Mouse (Mus musculus) MEL (cell line): ENCODE data around the gene Slc4a8. TPM values are rescaled to one million over a fixed set of nuclear protein-coding genes. Genes with fewer than 3 reads are reported as not detected.
A peak's percentile ranks its signal among the peaks of the same experiment; 100 is the strongest.

Experiments used
- DNase-seq: peaks from one replicate; pipeline ENCODE4 v3.0.0; 2011; ENCODE audit warnings: low read depth, low spot score
- H3K27ac ChIP-seq: 2 replicates; pipeline ENCODE4 v1.5.1; 2012; ENCODE audit warnings: low read depth, mild to moderate bottlenecking, control low read depth, low read length, moderate library complexity; ENCODE audit not compliant: control insufficient read depth
- H3K27me3 ChIP-seq, 2 experiments: fragments of 150-350 bp in 1 of 2; sonication (generic) in 1 of 2; 2 replicates each; pipeline ENCODE4 v1.6.1; 2012; ENCODE audit warnings: low read length in 2 of 2, mild to moderate bottlenecking in 2 of 2, improper control_type of control experiment in 1 of 2, moderate library complexity in 1 of 2; ENCODE audit not compliant: insufficient read depth in 2 of 2, control insufficient read depth in 1 of 2
- H3K36me3 ChIP-seq, 2 experiments: 2 replicates each; pipeline ENCODE4 v1.6.1; 2012 to 2014; ENCODE audit warnings: low read length in 2 of 2, improper control_type of control experiment in 1 of 2, inconsistent platforms in 1 of 2, mild to moderate bottlenecking in 1 of 2; ENCODE audit not compliant: insufficient read depth in 2 of 2, control insufficient read depth in 1 of 2
- H3K4me1 ChIP-seq, 2 experiments: fragments of 150-350 bp in 1 of 2; sonication (generic) in 1 of 2; 2 replicates each; pipeline ENCODE4 v1.6.1; 2012; ENCODE audit warnings: low read length in 2 of 2, improper control_type of control experiment in 1 of 2, mild to moderate bottlenecking in 1 of 2; ENCODE audit not compliant: insufficient read depth in 2 of 2, control insufficient read depth in 1 of 2
- H3K4me3 ChIP-seq, 2 experiments: fragments of 150-350 bp in 1 of 2; sonication (generic) in 1 of 2; 2 replicates each; pipeline ENCODE4 v1.5.1; 2012; ENCODE audit warnings: low read depth in 2 of 2, low read length in 2 of 2, mild to moderate bottlenecking in 2 of 2, moderate library complexity in 2 of 2, control low read depth in 1 of 2, improper control_type of control experiment in 1 of 2; ENCODE audit not compliant: control insufficient read depth in 1 of 2, insufficient read depth in 1 of 2
- H3K79me2 ChIP-seq: 2 replicates; pipeline ENCODE4 v1.6.1; 2012; ENCODE audit warnings: mild to moderate bottlenecking, low read length, moderate library complexity; ENCODE audit not compliant: control insufficient read depth, poor library complexity, insufficient read depth
- H3K9ac ChIP-seq: 2 replicates; pipeline ENCODE4 v1.6.1; 2012; ENCODE audit warnings: low read depth, mild to moderate bottlenecking, control low read depth, low read length, moderate library complexity; ENCODE audit not compliant: control insufficient read depth, poor library complexity, severe bottlenecking
- H3K9me3 ChIP-seq: fragments of 150-350 bp; sonication (generic); replicated peaks from 2 replicates; pipeline ENCODE4 v1.6.1; 2012; ENCODE audit warnings: mild to moderate bottlenecking, low read length, improper control_type of control experiment, moderate library complexity; ENCODE audit not compliant: insufficient read depth
- BHLHE40 ChIP-seq: IDR thresholded peaks from 2 replicates; pipeline ENCODE4 v1.6.1; 2012; ENCODE audit warnings: low read depth, mild to moderate bottlenecking, inconsistent platforms, low read length, improper control_type of control experiment, borderline replicate concordance
- CHD1 ChIP-seq: IDR thresholded peaks from 2 replicates; pipeline ENCODE4 v1.6.1; 2012; ENCODE audit warnings: low read depth, mild to moderate bottlenecking, inconsistent platforms, low read length, improper control_type of control experiment
- CHD2 ChIP-seq: IDR thresholded peaks from 2 replicates; pipeline ENCODE4 v1.6.1; 2011; ENCODE audit warnings: low read length, improper control_type of control experiment
- CTCF ChIP-seq, 3 experiments: IDR thresholded peaks in 2 of 3; conservative IDR thresholded peaks in 1 of 3; 2 replicates each; pipeline ENCODE4 v1.5.1; 2011 to 2012; ENCODE audit warnings: low read length in 3 of 3, low read depth in 2 of 3, mild to moderate bottlenecking in 2 of 3, improper control_type of control experiment in 1 of 3, inconsistent platforms in 1 of 3, mixed read lengths in 1 of 3, moderate library complexity in 1 of 3; ENCODE audit not compliant: control insufficient read depth in 1 of 3, insufficient read depth in 1 of 3, poor library complexity in 1 of 3, severe bottlenecking in 1 of 3
- E2F4 ChIP-seq: IDR thresholded peaks from 2 replicates; pipeline ENCODE4 v1.6.1; 2011; ENCODE audit warnings: low read depth, low read length, improper control_type of control experiment, borderline replicate concordance
- ELF1 ChIP-seq: IDR thresholded peaks from 2 replicates; pipeline ENCODE4 v1.6.1; 2014; ENCODE audit warnings: low read depth, mild to moderate bottlenecking, inconsistent platforms, low read length, improper control_type of control experiment, moderate library complexity
- EP300 ChIP-seq, 2 experiments: IDR thresholded peaks; 2 replicates each; pipeline ENCODE4 v1.6.1; 2011; ENCODE audit warnings: improper control_type of control experiment in 2 of 2, low read length in 2 of 2, low read depth in 1 of 2, mild to moderate bottlenecking in 1 of 2
- ETS1 ChIP-seq: IDR thresholded peaks from 2 replicates; pipeline ENCODE4 v1.6.1; 2012; ENCODE audit warnings: low read depth, mild to moderate bottlenecking, inconsistent platforms, low read length, improper control_type of control experiment, moderate library complexity
- GABPA ChIP-seq: IDR thresholded peaks from 2 replicates; pipeline ENCODE4 v1.6.1; 2012; ENCODE audit warnings: low read depth, mild to moderate bottlenecking, inconsistent platforms, low read length, improper control_type of control experiment, moderate library complexity
- GATA1 ChIP-seq: IDR thresholded peaks from 2 replicates; pipeline ENCODE4 v1.6.1; 2011; ENCODE audit warnings: low read depth, low read length, improper control_type of control experiment
- HCFC1 ChIP-seq: IDR thresholded peaks from 2 replicates; pipeline ENCODE4 v1.6.1; 2012; ENCODE audit warnings: low read depth, mild to moderate bottlenecking, inconsistent platforms, low read length, improper control_type of control experiment, moderate library complexity
- KAT2A ChIP-seq: conservative IDR thresholded peaks from 2 replicates; pipeline ENCODE4 v1.6.1; 2012; ENCODE audit warnings: low read depth, low read length, improper control_type of control experiment, inconsistent platforms
- MAFK ChIP-seq: IDR thresholded peaks from 2 replicates; pipeline ENCODE4 v1.6.1; 2011; ENCODE audit warnings: low read depth, mild to moderate bottlenecking, low read length, improper control_type of control experiment, borderline replicate concordance
- MAX ChIP-seq: IDR thresholded peaks from 2 replicates; pipeline ENCODE4 v1.6.1; 2011; ENCODE audit warnings: low read length, improper control_type of control experiment
- MAZ ChIP-seq: IDR thresholded peaks from 2 replicates; pipeline ENCODE4 v1.6.1; 2012; ENCODE audit warnings: low read depth, mild to moderate bottlenecking, inconsistent platforms, low read length, improper control_type of control experiment
- MEF2A ChIP-seq: IDR thresholded peaks from 2 replicates; pipeline ENCODE4 v1.6.1; 2014; ENCODE audit warnings: low read depth, mild to moderate bottlenecking, inconsistent platforms, low read length, improper control_type of control experiment; ENCODE audit not compliant: poor library complexity, insufficient replicate concordance, severe bottlenecking; ENCODE audit errors: extremely low read depth
- MXI1 ChIP-seq: IDR thresholded peaks from 2 replicates; pipeline ENCODE4 v1.6.1; 2011; ENCODE audit warnings: mild to moderate bottlenecking, low read depth, low read length, improper control_type of control experiment
- MYB ChIP-seq: IDR thresholded peaks from 2 replicates; pipeline ENCODE4 v1.6.1; 2011; ENCODE audit warnings: mild to moderate bottlenecking, low read depth, low read length, improper control_type of control experiment
- MYC ChIP-seq: IDR thresholded peaks from 2 replicates; pipeline ENCODE4 v1.6.1; 2011; ENCODE audit warnings: low read depth, mild to moderate bottlenecking, low read length, improper control_type of control experiment, moderate library complexity
- NELFE ChIP-seq: IDR thresholded peaks from 2 replicates; pipeline ENCODE4 v1.6.1; 2011; ENCODE audit warnings: low read depth, low read length, improper control_type of control experiment
- NRF1 ChIP-seq: IDR thresholded peaks from 2 replicates; pipeline ENCODE4 v1.6.1; 2014; ENCODE audit warnings: low read depth, mild to moderate bottlenecking, inconsistent platforms, low read length, improper control_type of control experiment, moderate library complexity; ENCODE audit not compliant: poor library complexity, insufficient read depth, severe bottlenecking
- POLR2AphosphoS2 ChIP-seq: IDR thresholded peaks from 2 replicates; pipeline ENCODE4 v1.6.1; 2011; ENCODE audit warnings: low read length, improper control_type of control experiment
- POLR2AphosphoS5 ChIP-seq: IDR thresholded peaks from 2 replicates; pipeline ENCODE4 v1.6.1; 2012; ENCODE audit warnings: low read depth, borderline replicate concordance, mild to moderate bottlenecking, inconsistent platforms, low read length, moderate library complexity, mixed read lengths
- RAD21 ChIP-seq: IDR thresholded peaks from 2 replicates; pipeline ENCODE4 v1.6.1; 2011; ENCODE audit warnings: mild to moderate bottlenecking, low read depth, low read length, improper control_type of control experiment
- RCOR1 ChIP-seq: IDR thresholded peaks from 2 replicates; pipeline ENCODE4 v1.6.1; 2012; ENCODE audit warnings: low read depth, mild to moderate bottlenecking, inconsistent platforms, low read length, improper control_type of control experiment
- SMC3 ChIP-seq: IDR thresholded peaks from 2 replicates; pipeline ENCODE4 v1.6.1; 2011; ENCODE audit warnings: low read depth, low read length, improper control_type of control experiment
- TAL1 ChIP-seq: IDR thresholded peaks from 2 replicates; pipeline ENCODE4 v1.6.1; 2012; ENCODE audit warnings: mild to moderate bottlenecking, inconsistent platforms, low read length, moderate library complexity, mixed read lengths
- TBP ChIP-seq: IDR thresholded peaks from 2 replicates; pipeline ENCODE4 v1.8.0; 2011; ENCODE audit warnings: low read depth, low read length, improper control_type of control experiment
- TCF12 ChIP-seq: IDR thresholded peaks from 2 replicates; pipeline ENCODE4 v1.6.1; 2014; ENCODE audit warnings: low read depth, mild to moderate bottlenecking, inconsistent platforms, low read length, improper control_type of control experiment, moderate library complexity
- UBTF ChIP-seq: IDR thresholded peaks from 2 replicates; pipeline ENCODE4 v1.6.1; 2012; ENCODE audit warnings: low read depth, mild to moderate bottlenecking, inconsistent platforms, low read length, improper control_type of control experiment, moderate library complexity, borderline replicate concordance; ENCODE audit not compliant: insufficient read depth
- USF1 ChIP-seq: IDR thresholded peaks from 2 replicates; pipeline ENCODE4 v1.6.1; 2014; ENCODE audit warnings: low read depth, mild to moderate bottlenecking, inconsistent platforms, low read length, improper control_type of control experiment, moderate library complexity
- USF2 ChIP-seq, 2 experiments: IDR thresholded peaks; 2 replicates each; pipeline ENCODE4 v1.6.1; 2011 to 2012; ENCODE audit warnings: improper control_type of control experiment in 2 of 2, low read length in 2 of 2, borderline replicate concordance in 1 of 2, inconsistent platforms in 1 of 2, low read depth in 1 of 2, mild to moderate bottlenecking in 1 of 2; ENCODE audit not compliant: insufficient read depth in 1 of 2
- ZC3H11A ChIP-seq: IDR thresholded peaks from 2 replicates; pipeline ENCODE4 v1.6.1; 2012; ENCODE audit warnings: low read depth, mild to moderate bottlenecking, inconsistent platforms, low read length, improper control_type of control experiment
- ZKSCAN1 ChIP-seq: IDR thresholded peaks from 2 replicates; pipeline ENCODE4 v1.6.1; 2012; ENCODE audit warnings: low read depth, mild to moderate bottlenecking, inconsistent platforms, low read length, improper control_type of control experiment, moderate library complexity
- ZNF384 ChIP-seq: IDR thresholded peaks from 2 replicates; pipeline ENCODE4 v1.6.1; 2012; ENCODE audit warnings: low read depth, mild to moderate bottlenecking, inconsistent platforms, low read length, improper control_type of control experiment
- polyA plus RNA-seq, 2 experiments: library from polyadenylated mRNA; stranded (reverse) in 1 of 2; unstranded in 1 of 2; fragments of >175 nt in 1 of 2; fragments of >200 nt in 1 of 2; gene quantifications; 2 replicates each; pipeline versions ENCODE4 v1.2.1 to v1.2.4; 2012; ENCODE audit warnings: low replicate concordance in 2 of 2, low read depth in 1 of 2; ENCODE audit not compliant: insufficient read length in 2 of 2, insufficient read depth in 1 of 2, missing spikeins in 1 of 2
- total RNA-seq: library from RNA; depleted of rRNA; stranded (reverse); fragments of 300-350 nt; gene quantifications from 2 replicates; pipeline ENCODE4 v1.2.3, GENCODE M21; 2012

The Slc4a8 gene
- total and polyA plus RNA-seq, 3 experiments = 0.35 to 2.5 TPM; not detected in 1

GRCm38 (mm10) chr15:100732580-100732979 lies 29.0 kb upstream of the Slc4a8 start:
- Histone ChIP-seq H3K79me2 (peaks cover 1% of the 10 kb centered on the region), H3K9ac (no peak overlapping the region), H3K4me1 (peaks cover 24 to 41% of the 10 kb centered on the region in 2 experiments)
- peak; percentile 52 for DNase-seq
- TF ChIP-seq MXI1 (no peak), E2F4 (no peak), MEF2A (no peak), ZC3H11A (no peak), GABPA (no peak), CHD1 (no peak), ELF1 (0 out of 2 replicates have a peak, but pooled peaks have one; percentile 39), POLR2AphosphoS5 (no peak), ETS1 (peak; percentile 64; the same call in 1 of the 2 replicates), ZNF384 (peak; percentile 83), TAL1 (peak; percentile 50), TCF12 (0 out of 2 replicates have a peak, but pooled peaks have one; percentile 35), MYC (no peak), USF1 (no peak), MAZ (no peak), HCFC1 (no peak), TBP (no peak), ZKSCAN1 (no peak), BHLHE40 (peak; percentile 45; the same call in 1 of the 2 replicates), NELFE (no peak), KAT2A (no peak), RAD21 (no peak), NRF1 (no peak), MAFK (no peak), SMC3 (no peak), UBTF (no peak), GATA1 (0 out of 2 replicates have a peak, but pooled peaks have one; percentile 16), RCOR1 (no peak), CHD2 (no peak), MAX (no peak), USF2 (IDR thresholded peaks at IDR 0.05; ENCODE audit: borderline replicate concordance in 1 of 2, insufficient read depth in 1 of 2, low read depth in 1 of 2, low read length in 2 of 2) (no peak), MYB (no peak), CTCF (IDR thresholded peaks at IDR 0.05 in 2 of 3, conservative IDR thresholded peaks at IDR 0.05 in 1 of 3; ENCODE audit: control insufficient read depth in 1 of 3, insufficient read depth in 1 of 3, low read depth in 2 of 3, low read length in 3 of 3, poor library complexity in 1 of 3, severe bottlenecking in 1 of 3) (no peak), EP300 (IDR thresholded peaks at IDR 0.05; ENCODE audit: low read depth in 1 of 2, low read length in 2 of 2) (peak in 1 of 2 experiments; percentile 45; a peak in 2 of 4 replicates), POLR2AphosphoS2 (no peak)
- TF ChIP-seq, all 39 proteins: peak for 8
- Histone ChIP-seq H3K9me3 (no peaks in the 10 kb centered on the region), H3K36me3 (peaks cover 0 to 20% of the 10 kb centered on the region in 2 experiments; a peak in 2 of 4 replicates), H3K4me3 (no peak overlapping the region), H3K27me3 (no peaks in the 10 kb centered on the region), H3K27ac (no peak overlapping the region)
